Mouse (Mus musculus) ZHBTc4 (cell line): Measurements from ENCODE around the gene Tmem223.
A peak's percentile ranks its signal among the peaks of the same experiment; 100 is the strongest.

Source experiments
- DNase-seq: peaks from one replicate; pipeline ENCODE4 v3.0.0-alpha.2; 2011; ENCODE audit warnings: low read depth, low spot score

Tmem223 gene

DNA sequence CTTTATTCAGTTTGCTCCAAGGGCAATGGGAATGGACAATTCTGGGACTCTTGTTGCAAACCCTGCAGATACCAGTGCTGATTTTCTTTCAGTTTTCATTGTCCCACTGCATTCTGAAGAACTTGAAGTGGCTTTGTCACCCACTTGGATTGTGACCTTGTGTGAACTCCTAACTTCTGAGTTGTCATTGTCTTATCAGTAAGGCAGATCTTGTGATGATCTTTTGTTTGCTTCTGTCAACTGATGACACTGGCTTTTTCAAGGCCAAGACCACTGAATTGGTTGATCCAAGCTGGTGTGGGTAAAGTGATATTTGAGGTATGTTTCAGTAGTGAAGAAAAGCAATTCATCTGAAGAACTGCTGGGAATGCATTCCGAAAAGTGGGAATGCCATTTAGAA is 25.4 kb upstream of the Tmem223 start:
- DNase-seq, result no peak

DNA sequence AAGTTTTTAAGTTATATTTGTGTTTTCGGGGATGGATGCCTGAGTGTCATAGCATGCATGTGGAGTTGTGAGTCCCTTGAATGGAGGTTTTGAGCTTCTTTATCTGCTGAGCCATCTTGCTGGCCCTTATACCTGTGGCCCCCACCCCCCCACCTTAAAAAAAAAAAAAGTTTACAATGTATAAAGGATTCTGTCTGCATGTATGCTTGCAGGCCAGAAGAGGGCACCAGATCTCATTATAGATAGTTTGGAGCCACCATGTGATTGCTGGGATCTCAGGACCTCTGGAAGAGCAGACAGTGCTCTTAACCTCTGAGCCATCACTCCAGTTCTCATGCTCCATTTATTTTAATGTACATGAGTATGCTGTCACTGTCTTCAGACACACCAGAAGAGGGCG is 23.4 kb upstream of the Tmem223 start:
- peak; percentile 69 for DNase-seq

GRCm38 (mm10) chr19:8755652-8756051 is 15.1 kb upstream of the Tmem223 start:
- DNase-seq, result no peak

DNA sequence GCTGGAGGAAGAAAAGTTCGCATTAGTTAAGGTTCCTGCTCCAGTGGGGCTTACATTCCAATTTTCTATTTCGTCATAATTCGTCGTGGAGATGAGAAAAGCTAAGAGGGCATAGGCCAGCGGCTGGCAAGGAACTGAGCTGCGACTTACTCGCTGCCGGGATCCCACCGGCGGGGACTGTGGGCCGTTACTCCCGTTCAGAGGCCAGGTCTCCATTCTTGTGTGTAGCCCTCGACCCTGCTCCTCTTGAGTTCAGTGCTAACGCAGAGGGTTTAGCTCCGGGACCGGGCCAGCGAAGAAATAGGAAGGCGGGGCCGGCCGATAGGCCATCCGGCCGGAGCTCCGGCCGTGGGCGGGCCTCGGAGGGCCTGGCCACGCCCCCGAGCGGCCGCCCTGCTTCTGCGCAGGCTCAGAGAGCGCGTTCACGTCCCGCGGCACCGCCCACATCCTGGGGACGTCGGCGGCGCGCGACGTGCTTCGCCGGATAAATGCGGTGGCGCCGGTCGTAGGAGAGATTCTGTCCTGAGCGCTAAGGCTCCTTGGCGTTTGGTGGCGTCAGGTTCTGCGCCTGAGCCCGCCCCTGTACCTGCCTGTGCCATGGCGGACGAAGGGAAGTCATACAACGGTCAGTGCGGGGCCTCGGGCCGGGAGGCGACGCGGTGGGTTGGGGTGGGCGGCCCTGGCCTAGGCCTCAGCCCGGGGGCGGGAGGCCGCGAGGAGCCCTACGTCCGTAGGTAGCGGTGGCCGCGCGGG is 14.0 kb upstream of the Tmem223 start, which contains the start of gene Nxf1:
TSS of gene Nxf1 (plus strand) at position 439 of the 753 bp plus-strand sequence.
- peak; percentile 98 for DNase-seq

GRCm38 (mm10) chr19:8757471-8757998 is 13.3 kb upstream of the Tmem223 start:
- no peak for DNase-seq

DNA sequence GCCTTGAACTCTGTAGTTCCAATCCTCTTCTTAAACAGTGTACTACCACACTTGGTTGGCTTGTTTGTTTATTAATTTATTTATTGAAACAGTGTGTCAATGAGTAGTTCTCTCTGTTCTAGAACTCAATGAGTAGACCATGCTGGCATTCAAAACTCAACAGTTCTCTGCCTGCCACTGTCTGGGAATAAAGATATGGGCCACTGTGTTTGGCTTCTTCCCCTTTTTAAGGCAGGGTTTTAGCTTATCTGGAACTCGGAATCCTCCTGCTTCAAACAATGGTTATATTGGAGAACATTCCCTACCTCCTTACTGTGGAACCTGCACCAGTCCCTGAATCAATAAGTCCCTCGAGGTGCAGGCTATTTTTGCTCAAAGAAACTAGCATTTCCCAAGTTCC is 11.9 kb upstream of the Tmem223 start:
- no peak for DNase-seq

DNA sequence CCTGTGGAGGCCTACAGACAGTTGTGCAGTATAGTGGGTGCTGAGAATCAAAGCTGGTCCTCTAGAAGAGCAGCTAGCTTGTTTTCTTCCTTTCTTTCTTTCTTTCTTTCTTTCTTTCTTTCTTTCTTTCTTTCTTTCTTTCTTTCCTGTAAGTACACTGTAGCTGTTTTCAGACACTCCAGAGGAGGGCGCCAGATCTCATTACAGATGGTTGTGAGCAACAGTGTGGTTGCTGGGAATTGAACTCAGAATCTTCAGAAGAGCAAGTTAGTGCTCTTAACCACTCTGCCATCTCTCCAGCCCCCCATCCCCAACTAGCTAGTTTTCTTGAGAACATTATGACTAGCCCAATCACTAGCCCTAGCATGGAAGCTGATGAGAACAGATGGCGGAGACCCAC is 10.0 kb upstream of the Tmem223 start:
- peak; percentile 35 for DNase-seq

DNA sequence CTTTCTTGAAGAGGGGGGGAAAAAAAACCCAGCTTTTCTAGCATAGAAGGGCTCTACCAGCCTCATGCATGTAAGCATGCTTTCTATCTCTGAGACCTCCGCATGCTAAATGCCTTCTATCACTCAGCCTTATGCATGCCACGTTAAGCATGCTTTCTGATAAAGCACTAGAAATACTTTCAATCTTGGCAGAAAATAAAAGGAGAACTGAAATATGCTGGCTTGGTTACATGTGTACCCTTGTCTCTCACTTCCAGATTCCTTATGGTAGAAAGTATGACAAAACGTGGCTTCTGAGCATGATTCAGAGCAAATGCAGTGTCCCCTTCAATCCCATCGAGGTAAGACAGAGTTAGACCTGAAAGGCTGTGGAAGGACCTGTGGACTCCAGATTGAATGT is 7.5 kb upstream of the Tmem223 start:
- no peak for DNase-seq

GRCm38 (mm10) chr19:8765562-8765961 is 5.2 kb upstream of the Tmem223 start:
- no peak for DNase-seq

GRCm38 (mm10) chr19:8772996-8773395 is 2.2 kb downstream of the Tmem223 start:
- no peak for DNase-seq

GRCm38 (mm10) chr19:8773409-8773808 is 2.6 kb downstream of the Tmem223 start:
- no peak for DNase-seq

DNA sequence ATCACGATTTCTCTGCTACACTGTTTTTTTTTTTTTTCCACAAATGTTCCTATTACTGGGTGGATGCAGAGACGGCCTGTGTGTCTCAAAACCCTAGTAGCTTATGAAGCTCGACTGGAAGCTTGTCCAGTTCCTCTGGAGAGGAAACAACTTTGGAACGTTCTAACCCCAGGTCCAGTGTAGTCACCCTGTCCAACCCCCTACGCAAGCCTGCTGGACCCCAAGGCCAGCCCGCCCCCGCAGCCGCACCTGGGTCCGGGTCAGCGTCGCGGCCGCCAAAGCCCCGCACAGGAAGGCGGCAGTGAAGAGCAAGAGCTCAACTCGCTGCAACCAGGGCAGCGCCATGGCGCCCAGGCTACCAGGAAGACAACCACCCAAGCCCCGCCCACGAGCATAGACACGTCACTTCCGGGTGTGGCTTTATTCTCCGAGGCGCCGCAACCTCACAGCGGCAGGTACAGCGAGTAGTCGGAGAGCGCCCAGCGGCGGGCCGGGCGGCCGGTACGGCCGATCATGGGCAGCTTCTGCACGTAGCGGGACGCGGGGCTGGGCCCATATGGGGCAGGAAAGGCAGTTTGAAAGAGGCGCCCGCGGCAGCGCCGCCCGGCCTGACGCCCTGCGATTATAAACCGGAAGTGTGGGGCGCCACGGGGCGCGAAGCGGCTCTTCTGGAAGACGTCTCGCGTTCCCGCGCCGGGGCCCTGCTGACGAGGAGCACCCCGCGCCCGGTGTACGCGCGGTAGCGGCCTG is 3.5 kb downstream of the Tmem223 start, which contains the start of gene Tmem179b:
TSS of gene Tmem179b (minus strand) at position 382 of the 750 bp plus-strand sequence.
- peak; percentile 97 for DNase-seq

GRCm38 (mm10) chr19:8774951-8775421 is 4.2 kb downstream of the Tmem223 start:
- DNase-seq, result no peak

- DNase-seq, result peak; percentile 99
Measured at GRCm38 (mm10) chr19:8786008-8786781, 15.4 kb downstream of the Tmem223 start, which contains the start of gene Taf6l. Gene Taf6l (minus strand): TSS chr19:8786417.

- peak; percentile 48 for DNase-seq
Measured at GRCm38 (mm10) chr19:8788521-8788920, 17.7 kb downstream of the Tmem223 start.

- DNase-seq, result no peak
Measured at GRCm38 (mm10) chr19:8789171-8789570, 18.4 kb downstream of the Tmem223 start.

GRCm38 (mm10) chr19:8790171-8790570 is 19.4 kb downstream of the Tmem223 start:
- DNase-seq, result no peak

GRCm38 (mm10) chr19:8798264-8798946 is 27.6 kb downstream of the Tmem223 start, which contains the start of gene Polr2g:
Gene Polr2g (minus strand): TSS chr19:8798577.
- DNase-seq, result peak; percentile 97

DNA sequence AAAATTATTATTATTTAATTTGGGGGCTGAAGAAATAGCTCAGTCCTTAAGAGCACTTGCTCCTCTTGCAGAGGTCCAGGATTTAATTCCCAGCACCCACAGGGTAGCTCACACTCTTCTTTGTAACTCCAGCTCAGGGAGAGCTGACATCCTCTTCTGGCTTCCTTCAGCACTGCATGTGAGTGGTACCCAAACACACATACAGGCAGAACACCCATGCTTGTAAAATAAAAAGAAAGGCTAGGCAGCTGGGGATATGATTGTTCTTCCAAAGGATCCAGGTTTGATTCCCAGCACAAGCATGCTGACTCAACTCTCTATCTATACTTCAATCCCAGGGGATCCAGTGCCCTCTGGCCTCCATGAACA is 28.1 kb downstream of the Tmem223 start:
- no peak for DNase-seq

DNA sequence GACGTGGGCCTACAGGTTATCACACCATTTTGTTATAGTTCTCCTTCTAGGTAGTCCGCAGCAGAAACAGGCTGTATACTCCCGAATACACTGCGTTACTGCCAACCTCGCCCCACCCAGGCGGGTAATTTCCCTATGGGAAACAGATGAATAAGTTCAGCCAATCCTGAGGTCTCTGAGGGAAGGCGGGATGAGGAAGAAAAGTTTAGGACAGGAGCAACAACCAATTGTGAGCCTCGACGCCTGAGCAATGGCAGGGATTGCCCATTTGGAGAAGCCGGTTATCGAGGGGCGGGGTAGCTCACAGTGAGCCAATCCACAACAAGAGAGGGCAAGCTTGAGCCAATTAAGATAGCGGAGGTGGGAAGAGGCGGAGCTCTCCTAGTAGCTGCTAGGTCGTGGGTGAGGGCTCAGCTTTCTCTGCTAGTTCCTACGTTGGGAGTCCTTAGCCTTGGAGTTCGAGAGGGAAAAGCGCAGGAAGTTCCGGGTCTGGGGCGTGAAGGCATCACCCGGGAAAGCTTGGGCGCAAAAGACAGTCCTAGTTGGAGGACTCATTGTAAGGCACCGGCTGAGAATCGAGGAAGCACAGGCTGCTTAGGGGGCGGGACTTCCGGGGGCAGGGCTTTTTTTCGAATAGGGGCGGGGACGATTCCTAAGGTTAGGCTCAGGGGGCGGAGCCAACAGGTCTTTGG is 31.5 kb downstream of the Tmem223 start, which contains the start of gene Zbtb3:
TSS of gene Zbtb3 (plus strand) at position 426 of the 692 bp plus-strand sequence.
- DNase-seq, result peak; percentile 100
